Mouse (Mus musculus) thymus, adult 2 months (tissue): ENCODE measurements at regions not wholly inside any gene's neighbourhood (a gene's known extent, or its start where the extent isn't known, plus 50 kb on each side); places are given as distances from the start of the nearest gene placed in this dataset.

Source experiments
- DNase-seq: peaks from one replicate; pipeline ENCODE4 v3.0.0; 2021
- H3K27ac ChIP-seq: fragments of 200-500 bp; 2 replicates; pipeline ENCODE4 v1.5.1; 2012; ENCODE audit warnings: low read length, control low read depth; ENCODE audit not compliant: control insufficient read depth, insufficient read depth
- H3K27me3 ChIP-seq: fragments of 200-500 bp; 2 replicates; pipeline ENCODE4 v1.6.1; 2012; ENCODE audit warnings: mild to moderate bottlenecking, low read length, moderate library complexity, mixed read lengths; ENCODE audit not compliant: control insufficient read depth, insufficient read depth
- H3K36me3 ChIP-seq: fragments of 200-500 bp; 2 replicates; pipeline ENCODE4 v1.6.1; 2012; ENCODE audit warnings: mild to moderate bottlenecking, low read length, moderate library complexity; ENCODE audit not compliant: control insufficient read depth, insufficient read depth
- H3K4me1 ChIP-seq: fragments of 200-500 bp; replicated peaks from 2 replicates; pipeline ENCODE4 v1.6.1; 2012; ENCODE audit warnings: low read length; ENCODE audit not compliant: control insufficient read depth, insufficient read depth
- H3K4me3 ChIP-seq: fragments of 200-500 bp; 2 replicates; pipeline ENCODE4 v1.5.1; 2012; ENCODE audit warnings: mild to moderate bottlenecking, low read length, control low read depth, moderate library complexity; ENCODE audit not compliant: control insufficient read depth, insufficient read depth
- CTCF ChIP-seq: fragments of 200-500 bp; IDR thresholded peaks from 2 replicates; pipeline ENCODE4 v1.5.1; 2012; ENCODE audit warnings: mild to moderate bottlenecking, control low read depth, low read length, moderate library complexity, borderline replicate concordance; ENCODE audit not compliant: control insufficient read depth, poor library complexity, insufficient read depth; ENCODE audit errors: extremely low read depth
- POLR2A ChIP-seq: fragments of 200-500 bp; IDR thresholded peaks from 2 replicates; pipeline ENCODE4 v1.6.1; 2012; ENCODE audit warnings: mild to moderate bottlenecking, low read length, control low read depth, moderate library complexity; ENCODE audit not compliant: control insufficient read depth, poor library complexity, insufficient read depth; ENCODE audit errors: extremely low read depth
- WGBS: fragments of 180-500 bp; shearing (Covaris S2); methylation state at CpG from one replicate; pipeline ENCODE4 v1.1.7; 2018; 5-methylcytosine and 5-hydroxymethylcytosine counted together

DNA sequence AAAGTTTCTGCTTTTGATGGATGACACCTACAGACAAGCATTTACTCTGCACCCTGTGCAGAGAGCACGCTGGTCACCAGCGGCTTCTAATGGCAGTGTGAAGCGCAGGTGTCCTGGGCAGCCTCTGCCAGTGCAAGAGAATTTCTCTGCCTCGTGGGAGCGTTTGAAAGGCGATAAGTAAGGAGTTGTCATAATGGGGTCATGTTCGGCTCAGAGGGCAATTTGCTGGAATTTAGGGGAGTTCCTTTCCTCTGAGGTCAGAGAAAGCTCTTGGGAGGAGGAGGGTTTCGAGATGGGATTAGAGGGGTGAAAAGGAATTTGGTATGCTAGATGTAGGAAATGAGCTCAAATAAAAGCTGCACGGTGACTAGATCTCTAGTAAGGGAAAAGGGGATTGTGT, 144.5 kb downstream of the Ttc32 start:
- Histone ChIP-seq H3K36me3 (no peaks in the 10 kb centered on the region), H3K27ac (no peak overlapping the region), H3K27me3 (no peaks in the 10 kb centered on the region), H3K4me3 (no peak overlapping the region), H3K4me1 (no peaks in the 10 kb centered on the region)
- TF ChIP-seq CTCF (no peak), POLR2A (no peak)
- no peak for DNase-seq
- WGBS: 84% methylated on average over 9 of the region's 9 CpGs

DNA sequence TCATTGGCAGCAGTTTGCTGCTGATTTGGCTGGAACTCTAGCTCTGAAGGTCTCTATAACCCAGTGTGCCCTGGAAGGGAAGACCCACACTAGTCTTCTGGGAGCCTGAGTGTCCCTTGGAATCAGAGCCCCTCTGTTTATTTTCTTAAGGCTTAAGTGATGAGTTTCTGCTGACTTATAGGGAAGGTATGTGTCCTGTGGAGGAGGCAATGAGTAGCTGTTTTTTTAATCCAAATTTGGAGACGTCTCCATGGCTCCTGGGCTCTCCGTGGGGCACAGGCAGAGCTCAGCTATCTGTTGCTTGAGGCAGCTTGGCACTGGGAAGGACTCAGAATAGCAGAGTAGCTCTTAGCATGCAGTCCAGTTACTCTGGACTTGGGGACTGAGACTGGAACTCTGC, 146.4 kb downstream of the Ttc32 start:
- no peak overlapping the region for H3K27ac ChIP-seq
- H3K36me3 ChIP-seq: no peaks in the 10 kb centered on the region
- no peaks in the 10 kb centered on the region for H3K27me3 ChIP-seq
- no peak for TF ChIP-seq POLR2A
- no peak for TF ChIP-seq CTCF
- H3K4me3 ChIP-seq: no peak overlapping the region
- DNase-seq: no peak
- 66% methylated on average over 2 of the region's 2 CpGs for WGBS
- H3K4me1 ChIP-seq: no peaks in the 10 kb centered on the region

DNA sequence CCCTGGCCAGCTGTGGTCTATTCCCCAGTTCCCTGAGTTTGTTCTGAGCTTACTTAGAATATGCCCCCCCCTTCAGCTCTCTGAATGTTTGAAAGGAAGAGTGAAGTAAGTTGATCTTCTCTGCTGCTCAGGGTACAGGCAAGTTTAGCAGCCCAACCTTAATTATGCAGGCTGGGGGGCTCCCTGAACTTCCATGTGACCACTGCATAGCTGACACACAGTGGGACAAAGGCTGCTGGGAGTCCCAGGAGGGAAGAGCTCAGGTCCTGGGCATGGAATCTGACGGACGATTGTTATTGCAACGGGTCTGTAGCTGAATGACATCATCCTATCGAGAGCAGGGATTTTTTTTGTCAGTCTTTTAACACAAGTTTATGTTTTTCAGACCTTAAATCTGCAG, 148.8 kb downstream of the Ttc32 start:
- Histone ChIP-seq H3K27me3 (no peaks in the 10 kb centered on the region), H3K27ac (no peak overlapping the region), H3K36me3 (no peaks in the 10 kb centered on the region), H3K4me3 (no peak overlapping the region), H3K4me1 (no peaks in the 10 kb centered on the region)
- DNase-seq: no peak
- WGBS: 80% methylated on average over 4 of the region's 4 CpGs
- TF ChIP-seq POLR2A (no peak), CTCF (no peak)

DNA sequence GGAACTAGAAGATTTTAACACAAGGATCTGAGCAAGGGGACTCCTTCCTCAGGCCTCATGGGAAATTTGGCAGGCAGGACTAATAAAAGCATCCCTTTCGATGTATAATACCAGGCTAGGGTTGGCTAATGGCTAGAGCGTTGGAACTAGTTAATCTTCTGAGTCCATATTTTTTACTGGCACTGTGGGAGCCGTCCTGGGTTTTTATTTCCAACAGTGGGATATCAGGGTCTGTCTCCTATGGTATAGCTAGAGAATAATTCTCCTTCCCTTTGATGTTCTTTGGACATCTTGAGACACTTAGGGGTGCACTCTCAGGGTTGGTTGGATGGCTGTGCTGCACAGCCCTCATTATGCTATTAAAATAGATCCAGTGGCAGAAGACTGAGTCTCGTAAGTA, 150.9 kb downstream of the Ttc32 start:
- DNase-seq: no peak
- Histone ChIP-seq H3K36me3 (no peaks in the 10 kb centered on the region), H3K27ac (no peak overlapping the region), H3K4me3 (no peak overlapping the region), H3K27me3 (no peaks in the 10 kb centered on the region), H3K4me1 (no peaks in the 10 kb centered on the region)
- WGBS: 88% methylated on average over 4 of the region's 4 CpGs
- TF ChIP-seq CTCF (no peak), POLR2A (no peak)

DNA sequence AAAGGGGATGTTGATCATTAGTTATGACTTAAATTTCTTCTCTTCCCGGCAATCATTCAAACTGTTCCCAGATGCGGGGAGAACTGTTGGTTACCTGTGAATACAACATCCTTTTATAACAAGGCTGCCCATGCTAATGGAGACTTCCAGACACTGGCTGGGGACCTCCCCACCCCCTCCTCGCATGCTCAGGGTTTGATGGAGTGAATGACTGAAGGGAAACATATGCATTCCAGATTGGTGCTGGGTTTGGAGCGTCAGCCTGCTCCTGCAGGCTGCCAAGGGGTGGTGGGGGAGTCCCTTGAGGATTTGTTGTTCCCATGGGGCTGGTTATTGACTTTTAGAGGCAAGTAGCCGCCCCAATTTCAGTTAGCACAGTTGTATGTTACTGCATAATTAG, 161.9 kb downstream of the Ttc32 start:
- no peak for DNase-seq
- no peaks in the 10 kb centered on the region for H3K4me1 ChIP-seq
- no peak for TF ChIP-seq CTCF
- TF ChIP-seq POLR2A: no peak
- H3K27me3 ChIP-seq: no peaks in the 10 kb centered on the region
- no peak overlapping the region for H3K27ac ChIP-seq
- no peak overlapping the region for H3K4me3 ChIP-seq
- no peaks in the 10 kb centered on the region for H3K36me3 ChIP-seq
- WGBS: 92% methylated on average over 5 of the region's 5 CpGs

DNA sequence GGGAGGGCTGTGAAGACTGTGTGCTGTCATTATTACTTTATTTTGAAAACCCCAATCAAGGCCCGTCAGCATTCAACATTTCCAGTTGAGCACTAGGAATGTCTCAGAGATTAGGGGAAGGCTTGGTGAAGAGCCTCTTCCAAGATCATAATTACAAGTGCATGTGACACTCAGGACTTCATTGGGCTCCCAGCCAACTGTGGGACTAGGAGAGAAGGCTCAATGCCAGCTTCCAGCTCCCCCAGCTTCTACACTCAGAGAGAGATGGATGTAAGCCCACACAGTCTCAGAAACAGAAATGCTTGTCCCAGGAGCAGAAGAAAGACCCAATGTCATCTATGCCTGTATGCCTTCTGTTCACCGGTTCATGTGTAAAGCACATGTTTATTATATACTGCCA, 169.5 kb downstream of the Ttc32 start:
- H3K4me1 ChIP-seq: no peaks in the 10 kb centered on the region
- no peak overlapping the region for H3K27ac ChIP-seq
- no peaks in the 10 kb centered on the region for H3K36me3 ChIP-seq
- no peaks in the 10 kb centered on the region for H3K27me3 ChIP-seq
- TF ChIP-seq POLR2A: no peak
- TF ChIP-seq CTCF: no peak
- no peak overlapping the region for H3K4me3 ChIP-seq
- 94% methylated on average over 2 of the region's 2 CpGs for WGBS
- no peak for DNase-seq

DNA sequence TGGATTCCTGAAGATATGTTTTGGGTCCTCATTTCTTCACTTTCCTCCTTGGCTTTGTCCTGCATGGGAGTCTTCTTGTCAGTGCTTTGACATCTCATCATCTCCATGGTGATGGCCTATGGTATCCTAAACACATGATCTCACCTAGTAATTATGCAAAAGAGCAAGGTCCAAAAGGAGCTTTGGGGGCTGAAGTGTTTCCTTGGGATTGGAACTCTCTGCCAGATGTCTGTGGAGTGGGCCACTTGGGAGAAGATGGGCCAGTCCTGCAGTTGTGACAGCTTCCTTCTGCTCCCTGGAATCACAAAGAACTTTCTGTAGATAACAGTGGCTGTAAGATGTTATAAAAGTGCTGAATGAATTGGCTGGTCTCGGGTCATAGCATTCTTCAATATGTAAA, 182.4 kb downstream of the Ttc32 start:
- DNase-seq: no peak
- WGBS: 91% methylated on average over 1 of the region's 1 CpGs
- H3K4me1 ChIP-seq: no peaks in the 10 kb centered on the region
- no peaks in the 10 kb centered on the region for H3K27me3 ChIP-seq
- H3K36me3 ChIP-seq: no peaks in the 10 kb centered on the region
- no peak for TF ChIP-seq POLR2A
- TF ChIP-seq CTCF: no peak
- H3K4me3 ChIP-seq: no peak overlapping the region
- H3K27ac ChIP-seq: no peak overlapping the region
